Mouse (Mus musculus) lung, adult 2 months (tissue): ENCODE data around the gene St6galnac6. TPM values are rescaled to one million over a fixed set of nuclear protein-coding genes. Genes with fewer than 3 reads are reported as not detected.

Experiments
- DNase-seq: peaks from one replicate; pipeline ENCODE4 v3.0.0; 2022
- H3K4me1 ChIP-seq: fragments of 200-500 bp; 2 replicates; pipeline ENCODE4 v1.6.1; 2011; ENCODE audit warnings: low read length; ENCODE audit not compliant: control insufficient read depth, insufficient read depth
- H3K4me3 ChIP-seq: fragments of 200-500 bp; replicated peaks from 2 replicates; pipeline ENCODE3; 2011; ENCODE audit warnings: low read depth, mild to moderate bottlenecking, control low read depth, low read length; ENCODE audit errors: extremely low read depth
- CTCF ChIP-seq: fragments of 200-500 bp; IDR thresholded peaks from 2 replicates; pipeline ENCODE4 v1.5.1; 2011; ENCODE audit warnings: mild to moderate bottlenecking, low read length, control low read depth; ENCODE audit not compliant: insufficient read depth
- POLR2A ChIP-seq: fragments of 200-500 bp; IDR thresholded peaks from 2 replicates; pipeline ENCODE4 v1.6.1; 2011; ENCODE audit warnings: low read depth, mild to moderate bottlenecking, control low read depth, low read length, borderline replicate concordance; ENCODE audit errors: extremely low read depth
- WGBS: fragments of 180-500 bp; shearing (Covaris S2); methylation state at CpG from one replicate; pipeline ENCODE4 v1.1.7; 2018; 5-methylcytosine and 5-hydroxymethylcytosine counted together
- polyA plus RNA-seq: library from polyadenylated mRNA; depleted of rRNA; stranded (reverse); fragments of >200 nt; gene quantifications from 2 replicates; pipeline ENCODE4 v1.2.3, GENCODE M21; 2012

The St6galnac6 gene
- polyA plus RNA-seq, 1 experiment, result 59.0 TPM

GRCm38 (mm10) chr2:32625873-32626694 is 26.6 kb downstream of the St6galnac6 start:
- peaks cover 36% of the 10 kb centered on the region for H3K4me1 ChIP-seq
- TF ChIP-seq POLR2A, result no peak
- TF ChIP-seq CTCF, result no peak
- DNase-seq, result no peak
- 55% methylated on average over 5 of the region's 5 CpGs for WGBS
- H3K4me3 ChIP-seq, result peak overlapping the region; percentile 17

- WGBS, result 76% methylated on average over 20 of the region's 20 CpGs
- H3K4me1 ChIP-seq, result peaks cover 33% of the 10 kb centered on the region
- no peak for TF ChIP-seq CTCF
- TF ChIP-seq POLR2A, result no peak
- no peak for DNase-seq
- H3K4me3 ChIP-seq, result no peak overlapping the region
Measured at GRCm38 (mm10) chr2:32627266-32628043, 27.9 kb downstream of the St6galnac6 start.

DNA sequence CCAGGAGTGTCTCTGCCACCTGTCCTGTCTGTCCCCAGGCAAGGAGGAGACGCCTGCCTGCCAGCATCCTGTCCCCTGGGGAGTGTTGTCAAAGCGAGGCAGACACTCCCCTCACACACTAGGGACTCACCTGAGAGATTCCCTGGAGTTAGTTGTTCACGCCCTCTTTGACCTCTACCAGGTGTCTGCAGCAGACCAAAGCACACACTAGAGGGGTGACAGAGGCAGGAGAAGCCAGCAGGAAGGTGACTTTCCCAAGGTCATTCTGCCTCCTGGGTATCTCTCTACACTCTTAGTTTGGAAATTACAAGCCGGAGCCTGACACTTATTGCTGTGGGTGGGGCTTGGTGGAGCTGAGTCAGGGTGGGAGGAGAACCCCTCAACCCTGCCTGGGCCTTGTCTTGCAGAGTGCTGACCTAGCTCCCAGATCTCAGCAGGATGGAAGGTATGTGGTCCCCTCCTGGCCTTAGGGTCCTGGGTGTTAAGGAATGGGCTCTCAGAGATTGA is 28.6 kb downstream of the St6galnac6 start:
- no peak for TF ChIP-seq POLR2A
- no peak for TF ChIP-seq CTCF
- Histone ChIP-seq H3K4me1 (peaks cover 33% of the 10 kb centered on the region), H3K4me3 (peak overlapping the region; percentile 32)
- 68% methylated on average over 4 of the region's 4 CpGs for WGBS
- DNase-seq, result no peak

DNA sequence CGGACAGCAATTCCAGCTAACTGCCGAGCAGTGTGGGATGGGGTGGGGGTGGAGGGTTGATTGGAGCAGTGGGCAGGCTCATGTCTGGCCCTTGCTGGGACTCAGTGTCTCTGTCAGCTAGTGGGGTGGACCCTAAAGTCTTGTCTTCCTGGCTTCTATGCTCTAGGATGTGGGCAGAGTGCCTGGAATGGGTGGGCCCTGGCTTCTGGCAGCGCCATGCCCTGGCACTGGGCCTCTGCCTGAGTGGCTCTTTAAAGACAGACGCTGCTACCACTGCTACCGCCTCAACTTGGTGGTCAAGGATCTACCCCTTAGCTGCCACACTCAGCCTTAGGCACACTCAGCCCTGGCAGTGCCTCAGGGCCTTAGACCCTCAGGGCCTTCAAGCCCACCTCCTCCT is 29.2 kb downstream of the St6galnac6 start:
- DNase-seq, result peak; percentile 83
- WGBS, result 12% methylated on average over 5 of the region's 5 CpGs
- Histone ChIP-seq H3K4me1 (peaks cover 37% of the 10 kb centered on the region), H3K4me3 (peak overlapping the region; percentile 23)
- TF ChIP-seq POLR2A (peak; percentile 38; the same call in 1 of the 2 replicates), CTCF (no peak)

DNA sequence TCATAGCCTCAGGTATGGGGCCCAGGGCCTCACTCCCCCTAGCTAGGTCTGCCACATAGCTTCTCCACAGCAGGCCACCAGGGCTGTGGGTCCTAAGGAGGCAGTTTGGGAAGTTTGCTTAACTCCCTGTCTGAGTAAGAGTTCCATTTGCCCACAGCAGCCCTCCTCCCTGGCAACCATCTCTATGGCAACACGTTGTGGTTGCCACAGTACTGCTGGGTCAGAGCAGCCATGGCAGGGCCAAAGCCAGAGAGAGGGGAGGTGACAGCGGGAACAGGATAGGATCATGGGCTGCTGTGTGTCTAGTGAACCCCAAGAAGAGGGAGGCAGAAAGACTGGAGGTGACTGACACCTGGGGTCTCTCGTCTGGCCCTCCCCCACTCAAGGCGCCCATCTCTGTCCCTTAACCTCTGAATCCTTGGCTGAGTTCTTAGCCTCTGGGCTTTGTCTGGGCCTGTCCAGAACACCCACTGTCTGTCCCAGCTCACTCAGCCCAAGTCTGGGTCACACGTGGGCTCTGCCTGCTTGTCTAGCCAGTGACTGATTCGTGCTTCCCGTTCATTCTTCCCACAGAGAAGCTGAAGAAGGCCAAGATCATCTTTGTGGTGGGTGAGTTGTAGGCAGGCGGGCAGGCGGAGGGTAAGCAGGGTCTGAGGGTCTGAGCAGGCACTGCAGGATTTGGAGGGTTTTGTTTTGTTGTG is 29.9 kb downstream of the St6galnac6 start:
- H3K4me1 ChIP-seq, result peaks cover 40% of the 10 kb centered on the region
- DNase-seq, result peak; percentile 54
- 62% methylated on average over 9 of the region's 9 CpGs for WGBS
- no peak overlapping the region for H3K4me3 ChIP-seq
- TF ChIP-seq CTCF (no peak), POLR2A (no peak)

DNA sequence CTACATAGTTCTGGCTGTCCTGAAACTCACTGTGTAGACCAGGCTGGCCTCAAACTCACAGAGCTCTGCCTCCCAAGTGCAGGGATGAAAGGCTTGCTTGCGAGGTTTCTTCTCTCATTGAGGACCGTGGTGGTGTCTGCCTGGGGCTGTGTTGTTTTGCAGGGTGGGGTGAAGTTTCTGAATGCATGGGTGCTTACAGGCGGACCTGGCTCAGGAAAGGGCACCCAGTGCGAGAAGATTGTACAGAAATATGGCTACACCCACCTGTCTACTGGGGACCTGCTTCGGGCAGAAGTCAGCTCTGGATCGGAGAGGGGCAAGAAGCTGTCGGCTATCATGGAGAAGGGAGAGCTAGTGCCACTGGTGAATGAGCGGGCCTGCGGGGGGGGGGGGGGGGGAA is 30.5 kb downstream of the St6galnac6 start:
- Histone ChIP-seq H3K4me3 (no peak overlapping the region), H3K4me1 (peaks cover 38% of the 10 kb centered on the region)
- TF ChIP-seq CTCF, result no peak
- no peak for TF ChIP-seq POLR2A
- WGBS, result 87% methylated on average over 9 of the region's 9 CpGs
- DNase-seq, result no peak

GRCm38 (mm10) chr2:32631046-32631445 is 31.5 kb downstream of the St6galnac6 start:
- WGBS, result 89% methylated on average over 10 of the region's 10 CpGs
- no peak for TF ChIP-seq CTCF
- TF ChIP-seq POLR2A, result no peak
- Histone ChIP-seq H3K4me3 (no peak overlapping the region), H3K4me1 (peaks cover 36% of the 10 kb centered on the region)
- DNase-seq, result no peak

GRCm38 (mm10) chr2:32631737-32632394 is 32.4 kb downstream of the St6galnac6 start:
- Histone ChIP-seq H3K4me3 (no peak overlapping the region), H3K4me1 (peaks cover 39% of the 10 kb centered on the region)
- 39% methylated on average over 7 of the region's 7 CpGs for WGBS
- peak; percentile 79 for DNase-seq
- TF ChIP-seq CTCF (peak; percentile 94), POLR2A (no peak)
